Mouse (Mus musculus) splenic B cell, adult 2 months (primary cell): ENCODE data around the gene Ippk.

Source experiments
- DNase-seq: peaks from one replicate; pipeline ENCODE4 v3.0.0-alpha.2; 2011; ENCODE audit warnings: low read depth, low spot score
- H3K27me3 ChIP-seq: 2 replicates; pipeline ENCODE4 v1.6.1; 2012; ENCODE audit warnings: mild to moderate bottlenecking, low read length, moderate library complexity, mixed read lengths; ENCODE audit not compliant: control insufficient read depth, poor library complexity, insufficient read depth, severe bottlenecking
- H3K36me3 ChIP-seq: 2 replicates; pipeline ENCODE4 v1.6.1; 2012; ENCODE audit warnings: mild to moderate bottlenecking, low read length, moderate library complexity, mixed read lengths; ENCODE audit not compliant: control insufficient read depth, poor library complexity, insufficient read depth, severe bottlenecking

Gene Ippk

DNA sequence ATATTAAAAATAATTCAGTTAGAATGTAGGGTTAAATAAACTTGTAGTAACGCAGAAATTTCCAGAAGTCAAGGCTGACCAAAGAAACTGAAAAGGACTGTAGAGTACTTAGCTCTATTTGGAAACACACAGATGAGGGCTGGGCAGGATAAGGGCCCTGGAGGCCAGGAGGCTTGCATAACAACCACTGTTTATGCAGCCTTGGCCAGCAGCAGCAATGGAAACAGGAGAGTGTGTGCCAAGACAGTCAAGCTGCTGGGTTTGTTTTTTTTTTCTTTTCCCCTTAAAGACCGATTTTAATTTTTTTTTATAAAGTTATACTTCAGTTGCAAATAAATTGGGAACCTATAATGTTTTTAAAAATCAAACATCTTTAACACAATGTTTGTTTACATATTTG is 59.0 kb downstream of the Ippk start:
- Histone ChIP-seq H3K36me3 (no peaks in the 10 kb centered on the region), H3K27me3 (no peaks in the 10 kb centered on the region)
- DNase-seq, result no peak

- Histone ChIP-seq H3K36me3 (no peaks in the 10 kb centered on the region), H3K27me3 (no peaks in the 10 kb centered on the region)
- no peak for DNase-seq
Observed at GRCm38 (mm10) chr13:49480551-49480950, 59.5 kb downstream of the Ippk start.

DNA sequence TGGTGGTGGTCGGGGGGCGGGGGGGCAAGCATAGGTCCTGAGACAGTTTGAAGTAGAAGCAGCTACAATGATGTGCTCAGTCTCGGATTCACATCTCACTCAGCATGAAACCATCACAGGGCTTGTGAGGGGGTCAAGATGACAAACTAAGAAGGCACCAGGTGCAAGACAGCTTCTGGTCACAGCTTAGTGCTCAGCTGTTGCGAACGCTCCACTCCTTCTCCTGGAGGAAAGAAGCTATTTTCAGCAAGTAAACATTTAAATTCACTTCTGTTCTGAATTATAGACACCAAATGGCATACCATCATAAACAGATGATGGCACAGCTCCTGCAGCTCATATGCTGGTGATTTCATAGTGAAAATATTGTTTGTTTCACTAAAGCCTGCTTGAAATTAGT is 64.3 kb downstream of the Ippk start:
- Histone ChIP-seq H3K36me3 (no peaks in the 10 kb centered on the region), H3K27me3 (no peaks in the 10 kb centered on the region)
- no peak for DNase-seq

DNA sequence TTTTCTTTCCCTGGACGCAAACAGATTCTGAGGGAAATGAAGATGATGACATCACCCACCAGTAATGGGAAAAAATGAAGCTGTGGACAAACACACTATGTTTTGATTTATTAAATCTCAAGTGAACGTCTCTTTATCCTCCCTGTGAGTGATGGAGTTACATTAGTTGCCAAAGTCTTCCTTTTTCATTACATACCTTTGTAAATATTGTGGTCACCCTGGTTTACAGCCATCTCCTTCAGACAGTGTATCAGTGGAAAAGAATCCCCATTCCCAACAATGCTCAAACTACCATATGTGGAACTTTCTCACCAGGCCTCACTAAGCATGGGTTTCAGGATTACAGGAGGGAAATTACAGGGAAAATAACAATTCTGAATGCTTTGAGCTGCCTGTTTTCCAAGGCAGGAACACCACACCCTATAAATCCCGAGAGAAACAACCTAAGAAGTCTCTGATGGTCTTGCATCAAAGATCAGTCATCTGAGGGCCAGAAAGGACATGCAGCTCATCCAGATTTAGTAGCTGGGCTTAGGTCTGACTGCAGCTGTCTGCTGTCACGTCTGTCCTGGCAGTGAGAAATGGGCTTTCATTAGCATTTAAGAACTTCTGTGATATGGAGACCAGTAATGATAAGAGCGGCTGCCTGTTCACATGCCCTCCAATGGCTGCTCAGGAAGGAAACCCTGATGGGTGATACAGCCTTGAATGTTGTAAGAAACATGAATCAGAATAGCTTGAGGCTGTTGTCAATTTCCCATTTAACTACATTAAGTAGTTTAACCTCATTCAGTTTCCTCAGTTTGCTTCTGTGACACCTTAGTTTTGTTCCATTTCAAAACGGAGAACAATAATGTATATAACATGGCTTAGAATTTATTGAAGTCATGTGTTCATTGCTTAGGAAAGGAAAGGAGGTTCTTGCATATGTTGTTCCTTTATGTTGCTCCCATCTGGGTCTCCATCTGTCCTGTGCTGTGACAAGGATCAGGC is 71.6 kb downstream of the Ippk start, which contains the start of gene Tes3-ps:
TSS of gene Tes3-ps (plus strand) at position 943 of the 993 bp plus-strand sequence.
- H3K27me3 ChIP-seq, result no peaks in the 10 kb centered on the region
- DNase-seq, result no peak

DNA sequence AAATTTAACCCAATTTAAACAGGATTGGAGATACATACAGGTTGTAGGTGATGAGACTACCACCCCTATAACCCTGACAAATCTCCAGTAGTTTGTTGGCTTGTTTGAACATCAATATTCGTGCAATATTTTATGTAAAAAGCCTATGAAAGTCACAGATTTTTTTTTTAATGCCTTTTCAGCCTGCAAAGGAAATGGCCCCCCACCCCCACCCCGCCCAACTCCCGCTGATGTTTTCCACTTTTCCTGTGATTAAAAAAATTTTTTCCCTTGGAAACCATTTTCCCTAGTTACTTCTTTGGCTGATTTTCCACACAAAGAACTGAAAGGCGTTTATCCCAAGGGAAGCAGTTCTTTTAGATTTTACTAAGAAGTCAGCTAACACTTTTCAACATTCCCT is 83.5 kb downstream of the Ippk start, which contains the start of gene Ecm2:
TSS of gene Ecm2 (plus strand) at position 301 of the 400 bp plus-strand sequence.
- DNase-seq, result no peak
- Histone ChIP-seq H3K36me3 (no peaks in the 10 kb centered on the region), H3K27me3 (no peaks in the 10 kb centered on the region)

More for the DNA sequence above, 71.6 kb downstream of the Ippk start, which contains the start of gene Tes3-ps:
- no peaks in the 10 kb centered on the region for H3K36me3 ChIP-seq

GRCm38 (mm10) chr13:49505776-49506175 is 84.7 kb downstream of the Ippk start:
- Histone ChIP-seq H3K36me3 (no peaks in the 10 kb centered on the region), H3K27me3 (no peaks in the 10 kb centered on the region)
- no peak for DNase-seq

DNA sequence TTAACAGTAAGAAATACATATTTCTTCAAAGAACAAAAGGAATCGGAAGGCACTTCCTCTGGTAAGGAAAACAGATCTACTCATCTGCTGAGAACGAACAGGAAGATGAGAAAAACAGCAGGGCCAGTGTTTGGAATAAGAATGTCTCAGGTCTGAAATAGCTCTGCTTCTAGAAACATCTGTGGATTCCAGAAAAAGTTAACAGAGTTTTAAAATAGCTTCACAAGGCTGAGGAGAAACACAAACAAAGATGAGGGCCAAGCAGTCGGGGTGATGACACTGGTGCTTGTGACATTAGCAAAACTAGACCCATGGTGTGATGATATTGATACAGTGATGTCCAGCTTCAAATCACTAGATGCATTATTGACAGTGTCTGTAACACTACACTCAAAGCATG is 86.1 kb downstream of the Ippk start:
- Histone ChIP-seq H3K27me3 (no peaks in the 10 kb centered on the region), H3K36me3 (no peaks in the 10 kb centered on the region)
- no peak for DNase-seq
